Mouse (Mus musculus) urinary bladder, adult 18-20 months (tissue): ENCODE results near the gene Dnajc11.
A peak's percentile ranks its signal among the peaks of the same experiment; 100 is the strongest.

Experiments used
- DNase-seq, 2 experiments: peaks; one replicate each; pipeline ENCODE4 v3.0.0; 2022; ENCODE audit warnings: low spot score in 2 of 2, mixed read lengths in 2 of 2

Gene Dnajc11

GRCm38 (mm10) chr4:151932576-151933504 lies 651 bp upstream of the Dnajc11 start:
- DNase-seq = no peak

GRCm38 (mm10) chr4:151934215-151934572 lies 703 bp downstream of the Dnajc11 start:
- no peak for DNase-seq

- DNase-seq = no peak
Measured at GRCm38 (mm10) chr4:151937441-151937840, 4.0 kb downstream of the Dnajc11 start.

- no peak for DNase-seq
Measured at GRCm38 (mm10) chr4:151938089-151938488, 4.6 kb downstream of the Dnajc11 start.

- DNase-seq = no peak
Measured at GRCm38 (mm10) chr4:151946211-151946610, 12.7 kb downstream of the Dnajc11 start.

- DNase-seq = no peak
Measured at GRCm38 (mm10) chr4:151948497-151949471, 15.3 kb downstream of the Dnajc11 start.

GRCm38 (mm10) chr4:151953209-151953608 lies 19.7 kb downstream of the Dnajc11 start:
- no peak for DNase-seq

- DNase-seq = no peak
Measured at GRCm38 (mm10) chr4:151955791-151956190, 22.3 kb downstream of the Dnajc11 start.

- no peak for DNase-seq
Measured at GRCm38 (mm10) chr4:151957584-151958315, 24.3 kb downstream of the Dnajc11 start.

- no peak for DNase-seq
Measured at GRCm38 (mm10) chr4:151959849-151960512, 26.5 kb downstream of the Dnajc11 start.

- no peak for DNase-seq
Measured at GRCm38 (mm10) chr4:151960513-151960854, 27.0 kb downstream of the Dnajc11 start.

- no peak for DNase-seq
Measured at GRCm38 (mm10) chr4:151962817-151963216, 29.3 kb downstream of the Dnajc11 start.

GRCm38 (mm10) chr4:151968204-151968921 lies 34.9 kb downstream of the Dnajc11 start:
- DNase-seq = no peak

- DNase-seq = no peak
Measured at GRCm38 (mm10) chr4:151972221-151972967, 38.9 kb downstream of the Dnajc11 start.

GRCm38 (mm10) chr4:151975441-151975840 lies 42.0 kb downstream of the Dnajc11 start:
- DNase-seq = no peak

- peak; percentile 51 to 79 for DNase-seq
Measured at GRCm38 (mm10) chr4:151977748-151978147, 44.3 kb downstream of the Dnajc11 start.

- DNase-seq = no peak
Measured at GRCm38 (mm10) chr4:151980699-151981098, 47.2 kb downstream of the Dnajc11 start.

- DNase-seq = peak; percentile 60 to 70
Measured at GRCm38 (mm10) chr4:151981363-151981762, 47.9 kb downstream of the Dnajc11 start.

- no peak for DNase-seq
Measured at GRCm38 (mm10) chr4:151983043-151983442, 49.6 kb downstream of the Dnajc11 start.

- no peak for DNase-seq
Measured at GRCm38 (mm10) chr4:151983560-151983959, 50.1 kb downstream of the Dnajc11 start.
